Mouse (Mus musculus) layer of hippocampus, adult 2 months (tissue): Measurements from ENCODE around the gene Ccdc102a. TPM values are rescaled to one million over a fixed set of nuclear protein-coding genes. Genes with fewer than 3 reads are reported as not detected.

Experiments used
- DNase-seq, 2 experiments: peaks; one replicate each; pipeline ENCODE4 v3.0.0; 2022; ENCODE audit warnings: low spot score in 2 of 2
- H3K27ac ChIP-seq: fragments of 200-600 bp; 2 replicates; pipeline ENCODE4 v1.8.1; 2022
- H3K4me3 ChIP-seq: fragments of 200-600 bp; 2 replicates; pipeline ENCODE4 v1.8.1; 2022; ENCODE audit warnings: mild to moderate bottlenecking
- CTCF ChIP-seq: fragments of 200-600 bp; conservative IDR thresholded peaks from 2 replicates; pipeline ENCODE4 v1.8.1; 2022; ENCODE audit warnings: antibody characterized with exemption, mild to moderate bottlenecking, moderate library complexity
- total RNA-seq, 2 experiments: library from RNA; stranded (reverse); gene quantifications; 2 replicates each; pipeline ENCODE4 v1.2.3; 2021

Ccdc102a gene
- total RNA-seq, 2 experiments from 2014 or later: 1.7 to 1.9 TPM

- Histone ChIP-seq H3K27ac (peak within 1 kb of the TSS; percentile 23; the same call in 1 of the 2 replicates), H3K4me3 (peak within 1 kb of the TSS; percentile 65)
- peak in 1 of 2 experiments; percentile 74 for DNase-seq
- no peak for TF ChIP-seq CTCF
Measured at GRCm38 (mm10) chr8:94876197-94876730, 41.6 kb downstream of the Ccdc102a start, which contains the start of gene Dok4. Gene Dok4, minus strand, starts transcription at chr8:94876330.

GRCm38 (mm10) chr8:94875871-94876150 lies 42.1 kb downstream of the Ccdc102a start:
- Histone ChIP-seq H3K27ac (peak overlapping the region; percentile 23; the same call in 1 of the 2 replicates), H3K4me3 (peak overlapping the region; percentile 65)
- no peak for DNase-seq
- TF ChIP-seq CTCF: no peak

GRCm38 (mm10) chr8:94875096-94875870 lies 42.6 kb downstream of the Ccdc102a start:
- peak overlapping the region; percentile 65 for H3K4me3 ChIP-seq
- TF ChIP-seq CTCF: no peak
- peak overlapping the region; percentile 23; the same call in 1 of the 2 replicates for H3K27ac ChIP-seq
- no peak for DNase-seq

- H3K4me3 ChIP-seq: no peak overlapping the region
- H3K27ac ChIP-seq: no peak overlapping the region
- peak in 1 of 2 experiments; percentile 73 for DNase-seq
- peak; percentile 97 for TF ChIP-seq CTCF
Measured at GRCm38 (mm10) chr8:94874358-94874757, 43.5 kb downstream of the Ccdc102a start.

- no peak for DNase-seq
- Histone ChIP-seq H3K4me3 (no peak overlapping the region), H3K27ac (no peak overlapping the region)
- no peak for TF ChIP-seq CTCF
Measured at GRCm38 (mm10) chr8:94872576-94872975, 45.3 kb downstream of the Ccdc102a start.

GRCm38 (mm10) chr8:94872156-94872555 lies 45.7 kb downstream of the Ccdc102a start:
- no peak for TF ChIP-seq CTCF
- DNase-seq: no peak
- no peak overlapping the region for H3K4me3 ChIP-seq
- no peak overlapping the region for H3K27ac ChIP-seq

GRCm38 (mm10) chr8:94871108-94871894 lies 46.6 kb downstream of the Ccdc102a start:
- no peak for TF ChIP-seq CTCF
- Histone ChIP-seq H3K27ac (peak overlapping the region; percentile 93), H3K4me3 (peak overlapping the region; percentile 80)
- DNase-seq: peak; percentile 77 to 90

GRCm38 (mm10) chr8:94870474-94871107 lies 47.3 kb downstream of the Ccdc102a start:
- Histone ChIP-seq H3K4me3 (peak overlapping the region; percentile 80), H3K27ac (peak overlapping the region; percentile 93)
- peak; percentile 61 to 62 for DNase-seq
- no peak for TF ChIP-seq CTCF

GRCm38 (mm10) chr8:94870003-94870402 lies 47.9 kb downstream of the Ccdc102a start:
- Histone ChIP-seq H3K27ac (peak overlapping the region; percentile 93; the same call in 1 of the 2 replicates), H3K4me3 (peak overlapping the region; percentile 80)
- TF ChIP-seq CTCF: no peak
- DNase-seq: no peak

- H3K27ac ChIP-seq: 0 out of 2 replicates have a peak overlapping the region, but pooled peaks have one; percentile 18
- no peak for DNase-seq
- peak overlapping the region; percentile 80 for H3K4me3 ChIP-seq
- TF ChIP-seq CTCF: no peak
Measured at GRCm38 (mm10) chr8:94869146-94869545, 48.8 kb downstream of the Ccdc102a start.

- TF ChIP-seq CTCF: no peak
- Histone ChIP-seq H3K27ac (no peak overlapping the region), H3K4me3 (no peak overlapping the region)
- DNase-seq: no peak
Measured at GRCm38 (mm10) chr8:94866921-94867320, 51.0 kb downstream of the Ccdc102a start.

- DNase-seq: peak in 1 of 2 experiments; percentile 52
- H3K27ac ChIP-seq: peak overlapping the region; percentile 39
- no peak overlapping the region for H3K4me3 ChIP-seq
- TF ChIP-seq CTCF: no peak
Measured at GRCm38 (mm10) chr8:94865292-94865691, 52.6 kb downstream of the Ccdc102a start.
